Mouse (Mus musculus) right cerebral cortex, adult 18-20 months (tissue): ENCODE results near the gene Itpr3.

Experiments used
- DNase-seq: peaks from one replicate; pipeline ENCODE4 v3.0.0; 2022; ENCODE audit warnings: mixed read lengths

Gene Itpr3

GRCm38 (mm10) chr17:27152976-27153723 is 96.0 kb downstream of the Itpr3 start:
- DNase-seq = no peak

- DNase-seq = no peak
Measured at GRCm38 (mm10) chr17:27153773-27154193, 96.7 kb downstream of the Itpr3 start.

GRCm38 (mm10) chr17:27154256-27154655 is 97.2 kb downstream of the Itpr3 start:
- no peak for DNase-seq

- DNase-seq = no peak
Measured at GRCm38 (mm10) chr17:27154881-27155280, 97.8 kb downstream of the Itpr3 start.

GRCm38 (mm10) chr17:27155752-27156151 is 98.6 kb downstream of the Itpr3 start:
- no peak for DNase-seq

GRCm38 (mm10) chr17:27158439-27158838 is 101.3 kb downstream of the Itpr3 start:
- no peak for DNase-seq

GRCm38 (mm10) chr17:27159169-27159568 is 102.1 kb downstream of the Itpr3 start:
- no peak for DNase-seq

GRCm38 (mm10) chr17:27160905-27161304 is 103.8 kb downstream of the Itpr3 start:
- no peak for DNase-seq

- no peak for DNase-seq
Measured at GRCm38 (mm10) chr17:27165054-27165773, 108.1 kb downstream of the Itpr3 start.

GRCm38 (mm10) chr17:27166901-27167300 is 109.8 kb downstream of the Itpr3 start:
- DNase-seq = no peak

- no peak for DNase-seq
Measured at GRCm38 (mm10) chr17:27167545-27167944, 110.4 kb downstream of the Itpr3 start, which contains the start of gene Ip6k3. Gene Ip6k3, minus strand, starts transcription at chr17:27167795.

- no peak for DNase-seq
Measured at GRCm38 (mm10) chr17:27168569-27168968, 111.5 kb downstream of the Itpr3 start.

GRCm38 (mm10) chr17:27169952-27170695 is 113.0 kb downstream of the Itpr3 start:
- no peak for DNase-seq

- DNase-seq = no peak
Measured at GRCm38 (mm10) chr17:27171121-27171520, 114.0 kb downstream of the Itpr3 start.
